Mouse (Mus musculus) liver, adult 2 months (tissue): ENCODE measurements around the gene Scgn. TPM values are rescaled to one million over a fixed set of nuclear protein-coding genes. Genes with fewer than 3 reads are reported as not detected.

Experiments used
- DNase-seq: peaks from one replicate; pipeline ENCODE4 v3.0.0-alpha.2; 2011; ENCODE audit warnings: low read depth, low spot score; ENCODE audit errors: extremely low read depth
- H3K27ac ChIP-seq: fragments of 200-500 bp; replicated peaks from 2 replicates; pipeline ENCODE4 v1.5.1; 2012; ENCODE audit warnings: low read depth, mild to moderate bottlenecking, control low read depth, inconsistent platforms, low read length; ENCODE audit not compliant: insufficient read depth
- H3K27me3 ChIP-seq: fragments of 200-500 bp; 2 replicates; pipeline ENCODE4 v1.6.1; 2012; ENCODE audit warnings: mild to moderate bottlenecking, moderate library complexity, low read length, inconsistent platforms; ENCODE audit not compliant: control insufficient read depth, insufficient read depth
- H3K36me3 ChIP-seq: fragments of 200-500 bp; 2 replicates; pipeline ENCODE4 v1.6.1; 2012; ENCODE audit warnings: low read length, inconsistent platforms; ENCODE audit not compliant: control insufficient read depth, insufficient read depth
- H3K4me1 ChIP-seq: fragments of 200-500 bp; 2 replicates; pipeline ENCODE4 v1.6.1; 2011; ENCODE audit warnings: low read length; ENCODE audit not compliant: control insufficient read depth, insufficient read depth
- H3K4me3 ChIP-seq: fragments of 200-500 bp; 2 replicates; pipeline ENCODE4 v1.5.1; 2011; ENCODE audit warnings: low read depth, mild to moderate bottlenecking, control low read depth, low read length, moderate library complexity; ENCODE audit not compliant: insufficient read depth
- H3K79me2 ChIP-seq: fragments of 200-500 bp; 2 replicates; pipeline ENCODE4 v1.6.1; 2012; ENCODE audit warnings: inconsistent platforms, mild to moderate bottlenecking, low read length, moderate library complexity; ENCODE audit not compliant: control insufficient read depth, insufficient read depth
- H3K9ac ChIP-seq: fragments of 200-500 bp; 2 replicates; pipeline ENCODE4 v1.6.1; 2012; ENCODE audit warnings: low read depth, mild to moderate bottlenecking, control low read depth, inconsistent platforms, low read length
- CTCF ChIP-seq: fragments of 200-500 bp; IDR thresholded peaks from 2 replicates; pipeline ENCODE4 v1.5.1; 2011; ENCODE audit warnings: low read depth, low read length, control low read depth
- POLR2A ChIP-seq: fragments of 200-500 bp; IDR thresholded peaks from 2 replicates; pipeline ENCODE4 v1.6.1; 2011; ENCODE audit warnings: low read length, control low read depth; ENCODE audit not compliant: insufficient read depth; ENCODE audit errors: extremely low read depth
- WGBS: fragments of 180-500 bp; shearing (Covaris S2); methylation state at CpG from one replicate; pipeline ENCODE4 v1.1.7; 2018; 5-methylcytosine and 5-hydroxymethylcytosine counted together
- polyA plus RNA-seq: library from polyadenylated mRNA; depleted of rRNA; stranded (reverse); fragments of >200 nt; gene quantifications from 2 replicates; pipeline ENCODE4 v1.2.3, GENCODE M21; 2012
- total RNA-seq: library from RNA; depleted of rRNA; stranded (reverse); fragments of >200 nt; gene quantifications from 2 replicates; pipeline ENCODE4 v1.2.3, GENCODE M21; 2014

The Scgn gene
- total and polyA plus RNA-seq, 2 experiments = not detected

DNA sequence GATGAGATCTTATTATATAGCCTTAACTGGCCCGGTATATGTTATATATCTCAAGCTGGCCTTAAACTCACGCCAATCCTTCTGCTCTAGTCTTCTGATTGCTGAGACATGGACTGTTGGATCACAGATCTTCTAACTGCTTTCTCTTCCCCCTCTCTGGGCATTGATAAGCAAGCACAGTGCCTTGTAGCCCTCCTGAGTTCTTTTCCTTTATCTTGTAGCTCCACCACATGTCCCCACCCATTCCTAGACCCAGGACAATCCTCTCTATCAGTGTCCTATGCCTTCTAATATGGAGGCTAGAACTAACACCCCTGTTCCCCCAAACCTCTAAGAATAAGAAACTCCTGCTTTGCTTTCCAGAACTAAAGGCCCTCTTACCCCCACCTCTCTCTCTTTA, 14.5 kb upstream of the Scgn start:
- TF ChIP-seq CTCF = no peak
- no peak for TF ChIP-seq POLR2A
- DNase-seq = no peak
- Histone ChIP-seq H3K36me3 (peaks cover 5% of the 10 kb centered on the region; the same call in 1 of the 2 replicates), H3K27ac (no peak overlapping the region), H3K27me3 (no peaks in the 10 kb centered on the region), H3K9ac (no peak overlapping the region), H3K79me2 (no peaks in the 10 kb centered on the region), H3K4me3 (no peak overlapping the region), H3K4me1 (no peaks in the 10 kb centered on the region)
- 80% methylated on average over 2 of the region's 2 CpGs for WGBS

DNA sequence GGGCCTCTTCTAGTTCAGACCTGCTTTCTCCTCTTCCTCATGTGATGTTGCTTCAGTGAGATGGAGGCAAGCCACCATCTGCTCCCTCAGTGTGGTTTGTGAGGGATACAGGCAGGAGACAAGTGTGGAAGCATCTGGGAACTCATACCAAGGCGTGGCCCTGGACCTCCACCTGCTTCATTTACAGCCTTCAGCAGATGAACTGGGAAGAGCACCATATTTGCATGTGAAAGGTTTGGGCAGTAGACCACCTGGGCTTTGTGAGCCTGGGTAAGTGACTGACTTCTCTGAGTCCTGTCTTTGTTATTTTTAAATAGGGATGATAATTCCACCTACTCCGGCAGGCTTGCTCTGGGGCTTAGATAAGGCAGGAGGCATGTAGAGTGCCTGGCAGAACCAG, 10.8 kb upstream of the Scgn start:
- Histone ChIP-seq H3K9ac (no peak overlapping the region), H3K27ac (no peak overlapping the region), H3K36me3 (no peaks in the 10 kb centered on the region), H3K4me1 (no peaks in the 10 kb centered on the region), H3K27me3 (no peaks in the 10 kb centered on the region), H3K4me3 (no peak overlapping the region), H3K79me2 (no peaks in the 10 kb centered on the region)
- WGBS = 54% methylated on average over 2 of the region's 2 CpGs
- no peak for DNase-seq
- TF ChIP-seq CTCF (no peak), POLR2A (no peak)

- DNase-seq = no peak
- no peaks in the 10 kb centered on the region for H3K27me3 ChIP-seq
- no peaks in the 10 kb centered on the region for H3K36me3 ChIP-seq
- H3K9ac ChIP-seq = no peak overlapping the region
- no peak overlapping the region for H3K4me3 ChIP-seq
- H3K27ac ChIP-seq = no peak overlapping the region
- H3K79me2 ChIP-seq = no peaks in the 10 kb centered on the region
- no peak for TF ChIP-seq POLR2A
- 74% methylated on average over 2 of the region's 2 CpGs for WGBS
- H3K4me1 ChIP-seq = no peaks in the 10 kb centered on the region
Measured at GRCm38 (mm10) chr13:24001081-24001480, 10.1 kb upstream of the Scgn start.

- DNase-seq = no peak
Measured at GRCm38 (mm10) chr13:23998826-23999225, 7.8 kb upstream of the Scgn start.

GRCm38 (mm10) chr13:23994756-23995155, 3.7 kb upstream of the Scgn start:
- no peaks in the 10 kb centered on the region for H3K36me3 ChIP-seq
- no peaks in the 10 kb centered on the region for H3K79me2 ChIP-seq
- DNase-seq = no peak
- peaks cover 9% of the 10 kb centered on the region; the same call in 1 of the 2 replicates for H3K27me3 ChIP-seq
- H3K27ac ChIP-seq = no peak overlapping the region
- 74% methylated on average over 3 of the region's 3 CpGs for WGBS
- no peak overlapping the region for H3K4me3 ChIP-seq
- TF ChIP-seq CTCF = no peak
- no peak for TF ChIP-seq POLR2A
- no peak overlapping the region for H3K9ac ChIP-seq
- no peaks in the 10 kb centered on the region for H3K4me1 ChIP-seq

More at GRCm38 (mm10) chr13:23998826-23999225, 7.8 kb upstream of the Scgn start:
- WGBS = 76% methylated on average over 2 of the region's 2 CpGs
- Histone ChIP-seq H3K36me3 (no peaks in the 10 kb centered on the region), H3K9ac (no peak overlapping the region), H3K27ac (no peak overlapping the region), H3K4me1 (no peaks in the 10 kb centered on the region), H3K79me2 (no peaks in the 10 kb centered on the region), H3K27me3 (no peaks in the 10 kb centered on the region), H3K4me3 (no peak overlapping the region)
- no peak for TF ChIP-seq POLR2A
- TF ChIP-seq CTCF = no peak

- WGBS = 10% methylated on average over 9 of the region's 9 CpGs
- Histone ChIP-seq H3K27me3 (peaks cover 9% of the 10 kb centered on the region; the same call in 1 of the 2 replicates), H3K79me2 (no peaks in the 10 kb centered on the region), H3K9ac (no peak overlapping the region), H3K27ac (no peak overlapping the region), H3K36me3 (no peaks in the 10 kb centered on the region), H3K4me1 (no peaks in the 10 kb centered on the region), H3K4me3 (no peak overlapping the region)
- DNase-seq = no peak
- TF ChIP-seq CTCF (no peak), POLR2A (no peak)
Measured at GRCm38 (mm10) chr13:23994024-23994423, 3.0 kb upstream of the Scgn start.
